ENCODE assay signal across 7 mouse cellular contexts in genomic region chr14:20340149-20340548, GRCm38 (mm10). TPM values are rescaled to one million over a fixed set of nuclear protein-coding genes. Genes with fewer than 3 reads are reported as not detected.
DNase-seq lines count a peak whose midpoint lies in the region; ATAC-seq and TF ChIP-seq lines count a peak whose summit lies in the region.

No protein-coding gene starts in this region.

- H3K79me2 ChIP-seq in MEL (ENCODE audit: control insufficient read depth, insufficient read depth, low read length, poor library complexity), result peaks cover 2% of the 10 kb centered on the region; the same call in 1 of the 2 replicates

- no peak overlapping the region for H3K4me3 ChIP-seq in kidney, embryonic 15.5 days (replicated peaks)
- no peak overlapping the region for H3K4me3 ChIP-seq in MEL (ENCODE audit: control insufficient read depth in 1 of 2, insufficient read depth in 1 of 2, low read depth in 2 of 2, low read length in 2 of 2)
- H3K4me3 ChIP-seq in lung, postnatal 0 days (ENCODE audit: low read depth, low read length), result no peak overlapping the region

- no peak overlapping the region for H3K4me2 ChIP-seq in kidney, embryonic 15.5 days
- no peak overlapping the region for H3K4me2 ChIP-seq in lung, postnatal 0 days (replicated peaks; ENCODE audit: low read depth, low read length)

- ATAC-seq in kidney, embryonic 15.5 days (replicated peaks; ENCODE audit: low FRiP score), result no peak
- ATAC-seq in lung, postnatal 0 days, result peak; percentile 68

- TF ChIP-seq EP300 in MEL (IDR thresholded peaks at IDR 0.05; ENCODE audit: low read depth in 1 of 2, low read length in 2 of 2), result no peak
- TF ChIP-seq EP300 in lung, postnatal 0 days (IDR thresholded peaks at IDR 0.05), result no peak

- no peak for TF ChIP-seq RAD21 in MEL (IDR thresholded peaks at IDR 0.05; ENCODE audit: low read depth, low read length)

- WGBS in kidney, embryonic 15.5 days, result 87% methylated on average over 8 of the region's 8 CpGs
- 86% methylated on average over 8 of the region's 8 CpGs for WGBS in lung, postnatal 0 days

- H3K9me3 ChIP-seq in kidney, embryonic 15.5 days (replicated peaks), result no peaks in the 10 kb centered on the region
- no peaks in the 10 kb centered on the region; the same call in 1 of the 2 replicates for H3K9me3 ChIP-seq in MEL (replicated peaks; ENCODE audit: insufficient read depth, low read length)
- H3K9me3 ChIP-seq in lung, postnatal 0 days (ENCODE audit: low read length), result no peaks in the 10 kb centered on the region

- peaks cover 73% of the 10 kb centered on the region for H3K36me3 ChIP-seq in kidney, embryonic 15.5 days
- peaks cover 0 to 23% of the 10 kb centered on the region in 2 experiments; a peak in 2 of 4 replicates for H3K36me3 ChIP-seq in MEL (ENCODE audit: control insufficient read depth in 1 of 2, insufficient read depth in 2 of 2, low read length in 2 of 2)
- peaks cover 4% of the 10 kb centered on the region for H3K36me3 ChIP-seq in lung, postnatal 0 days (ENCODE audit: insufficient read depth, low read length)

- peak; percentile 42 for DNase-seq in kidney, adult 11 months
- DNase-seq in MEL (ENCODE audit: low read depth, low spot score), result peak; percentile 74
- DNase-seq in embryo, embryonic 10.5 days (ENCODE audit: low spot score), result peak; percentile 29
- DNase-seq in lung, postnatal 0 days (ENCODE audit: low spot score), result peak; percentile 61
- DNase-seq in urinary bladder, postnatal 36 days (ENCODE audit: low spot score in 2 of 2), result no peak
- no peak for DNase-seq in left cerebral cortex, adult 9 months (ENCODE audit: low spot score in 2 of 2)

- TF ChIP-seq CTCF in MEL (IDR thresholded peaks at IDR 0.05 in 2 of 3, conservative IDR thresholded peaks at IDR 0.05 in 1 of 3; ENCODE audit: control insufficient read depth in 1 of 3, insufficient read depth in 1 of 3, low read depth in 2 of 3, low read length in 3 of 3, poor library complexity in 1 of 3, severe bottlenecking in 1 of 3), result peak; percentile 23 to 77 (median 65); a peak in 5 of 6 replicates
- TF ChIP-seq CTCF in lung, postnatal 0 days (IDR thresholded peaks at IDR 0.05), result peak; percentile 60

- H3K9ac ChIP-seq in kidney, embryonic 15.5 days, result no peak overlapping the region
- H3K9ac ChIP-seq in MEL (ENCODE audit: control insufficient read depth, low read depth, low read length, poor library complexity, severe bottlenecking), result no peak overlapping the region
- no peak overlapping the region for H3K9ac ChIP-seq in lung, postnatal 0 days (replicated peaks; ENCODE audit: low read depth)

- H3K27ac ChIP-seq in kidney, embryonic 15.5 days, result no peak overlapping the region
- H3K27ac ChIP-seq in MEL (ENCODE audit: control insufficient read depth, low read depth, low read length), result no peak overlapping the region
- no peak overlapping the region for H3K27ac ChIP-seq in lung, postnatal 0 days (ENCODE audit: low read length)

- H3K4me1 ChIP-seq in kidney, embryonic 15.5 days, result no peaks in the 10 kb centered on the region
- no peaks in the 10 kb centered on the region for H3K4me1 ChIP-seq in MEL (ENCODE audit: control insufficient read depth in 1 of 2, insufficient read depth in 2 of 2, low read length in 2 of 2)
- no peaks in the 10 kb centered on the region; the same call in 1 of the 2 replicates for H3K4me1 ChIP-seq in lung, postnatal 0 days (ENCODE audit: insufficient read depth, low read depth, low read length)

- TF ChIP-seq POLR2A in MEL (IDR thresholded peaks at IDR 0.05; ENCODE audit: control insufficient read depth in 1 of 2, insufficient read depth in 1 of 2, low read depth in 1 of 2, low read length in 2 of 2, poor library complexity in 1 of 2), result no peak

- no peaks in the 10 kb centered on the region for H3K27me3 ChIP-seq in kidney, embryonic 15.5 days
- no peaks in the 10 kb centered on the region for H3K27me3 ChIP-seq in MEL (ENCODE audit: control insufficient read depth in 1 of 2, insufficient read depth in 2 of 2, low read length in 2 of 2)
- H3K27me3 ChIP-seq in lung, postnatal 0 days (replicated peaks; ENCODE audit: insufficient read depth, low read length), result no peaks in the 10 kb centered on the region

TF ChIP-seq in MEL, 35 proteins besides CTCF, POLR2A, EP300 and RAD21:
- TF ChIP-seq SMC3 (IDR thresholded peaks at IDR 0.05; ENCODE audit: low read depth, low read length) (peak; percentile 32), ETS1 (IDR thresholded peaks at IDR 0.05; ENCODE audit: low read depth, low read length) (no peak)

RNA-seq across cellular contexts. Expression of gene Ecd, which starts 7.8 kb away (rescaled TPM):
- 54.4 and 61.5 TPM in 2 replicates for polyA plus RNA-seq in kidney, embryonic 15.5 days (2015; fragmentation: Nextera tagmentation; extraction: Ambion mirVana)
- total RNA-seq in MEL (2012; rRNA removed), result 58.8 and 64.9 TPM in 2 replicates
- polyA plus RNA-seq in MEL (2012; ENCODE audit: insufficient read depth in 1 of 2, insufficient read length in 2 of 2, low read depth in 1 of 2, low replicate concordance in 2 of 2, missing spikeins in 1 of 2), result 10 to 100 TPM in 1 of 2 experiments, not detected in 1; 72.2 TPM
- polyA plus RNA-seq in lung, postnatal 0 days (2015; fragmentation: Nextera tagmentation; extraction: Ambion mirVana), result 19.0 and 19.1 TPM in 2 replicates

RNA-seq across cellular contexts. Expression of gene Fam149b, which starts 7.8 kb away (rescaled TPM):
- polyA plus RNA-seq in kidney, embryonic 15.5 days (2015; fragmentation: Nextera tagmentation; extraction: Ambion mirVana), result 34.5 and 40.0 TPM in 2 replicates
- total RNA-seq in MEL (2012; rRNA removed), result 16.1 and 18.9 TPM in 2 replicates
- polyA plus RNA-seq in MEL (2012; ENCODE audit: insufficient read depth in 1 of 2, insufficient read length in 2 of 2, low read depth in 1 of 2, low replicate concordance in 2 of 2, missing spikeins in 1 of 2), result 10 to 100 TPM in 1 of 2 experiments, not detected in 1; 25.8 TPM
- polyA plus RNA-seq in lung, postnatal 0 days (2015; fragmentation: Nextera tagmentation; extraction: Ambion mirVana), result 14.7 and 16.9 TPM in 2 replicates

RNA-seq across cellular contexts. Expression of gene Nudt13, which starts 45.7 kb away (rescaled TPM):
- polyA plus RNA-seq in kidney, embryonic 15.5 days (2015; fragmentation: Nextera tagmentation; extraction: Ambion mirVana), result 17.4 and 18.2 TPM in 2 replicates
- total RNA-seq in MEL (2012; rRNA removed), result 9.9 and 10.3 TPM in 2 replicates
- polyA plus RNA-seq in MEL (2012; ENCODE audit: insufficient read depth in 1 of 2, insufficient read length in 2 of 2, low read depth in 1 of 2, low replicate concordance in 2 of 2, missing spikeins in 1 of 2), result 10 to 100 TPM in 1 of 2 experiments, not detected in 1; 12.3 TPM
- 12.6 and 13.0 TPM in 2 replicates for polyA plus RNA-seq in lung, postnatal 0 days (2015; fragmentation: Nextera tagmentation; extraction: Ambion mirVana)

RNA-seq across cellular contexts. Expression of gene Dnajc9, which starts 48.6 kb away (rescaled TPM):
- polyA plus RNA-seq in kidney, embryonic 15.5 days (2015; fragmentation: Nextera tagmentation; extraction: Ambion mirVana), result 180 and 183 TPM in 2 replicates
- total RNA-seq in MEL (2012; rRNA removed), result 125 and 138 TPM in 2 replicates
- 100 to 1,000 TPM; 114 to 385 TPM for polyA plus RNA-seq in MEL (2012; ENCODE audit: insufficient read depth in 1 of 2, insufficient read length in 2 of 2, low read depth in 1 of 2, low replicate concordance in 2 of 2, missing spikeins in 1 of 2)
- 34.7 and 37.9 TPM in 2 replicates for polyA plus RNA-seq in lung, postnatal 0 days (2015; fragmentation: Nextera tagmentation; extraction: Ambion mirVana)

RNA-seq across cellular contexts. Expression of gene Mrps16, which starts 53.3 kb away (rescaled TPM):
- polyA plus RNA-seq in kidney, embryonic 15.5 days (2015; fragmentation: Nextera tagmentation; extraction: Ambion mirVana), result 96.5 and 97.3 TPM in 2 replicates
- total RNA-seq in MEL (2012; rRNA removed), result 119 and 132 TPM in 2 replicates
- 100 to 1,000 TPM in 1 of 2 experiments, not detected in 1; 112 TPM for polyA plus RNA-seq in MEL (2012; ENCODE audit: insufficient read depth in 1 of 2, insufficient read length in 2 of 2, low read depth in 1 of 2, low replicate concordance in 2 of 2, missing spikeins in 1 of 2)
- 58.5 and 64.4 TPM in 2 replicates for polyA plus RNA-seq in lung, postnatal 0 days (2015; fragmentation: Nextera tagmentation; extraction: Ambion mirVana)

Comparison
In these comparisons a context has a peak if more than half of its experiments do, and no peak if none do; other contexts are left out.
1. DNase-seq: peak in kidney, adult 11 months (single experiment), MEL (single experiment), embryo, embryonic 10.5 days (single experiment) and lung, postnatal 0 days (single experiment); none in urinary bladder, postnatal 36 days (0 of 2) and left cerebral cortex, adult 9 months (0 of 2).